Mouse (Mus musculus) lung, adult 2 months (tissue): ENCODE data around the gene Mpdu1.

Source experiments
- CTCF ChIP-seq: fragments of 200-500 bp; IDR thresholded peaks from 2 replicates; pipeline ENCODE4 v1.5.1; 2011; ENCODE audit warnings: mild to moderate bottlenecking, low read length, control low read depth; ENCODE audit not compliant: insufficient read depth
- POLR2A ChIP-seq: fragments of 200-500 bp; IDR thresholded peaks from 2 replicates; pipeline ENCODE4 v1.6.1; 2011; ENCODE audit warnings: low read depth, mild to moderate bottlenecking, control low read depth, low read length, borderline replicate concordance; ENCODE audit errors: extremely low read depth

GRCm38 (mm10) chr11:69693421-69693965, 31.1 kb upstream of the Mpdu1 start:
- no peak for TF ChIP-seq CTCF
- TF ChIP-seq POLR2A = no peak
